Mouse (Mus musculus): ENCODE results near the gene Pou5f1. TPM values are rescaled to one million over a fixed set of nuclear protein-coding genes. Genes with fewer than 3 reads are reported as not detected.
A peak's percentile ranks its signal among the peaks of the same experiment; 100 is the strongest.

Gene Pou5f1
- polyA plus RNA-seq, 1 experiment = 0.50 TPM

- DNase-seq = peak; percentile 57
- TF ChIP-seq POLR2A (IDR thresholded peaks at IDR 0.05; ENCODE audit: control insufficient read depth, extremely low read depth, insufficient read depth, low read length, poor library complexity) = no peak
- peak; percentile 84; the same call in 1 of the 2 replicates for TF ChIP-seq CTCF (IDR thresholded peaks at IDR 0.05; ENCODE audit: borderline replicate concordance, control insufficient read depth, extremely low read depth, insufficient read depth, low read length, poor library complexity)
- WGBS = 1% methylated on average over 9 of the region's 9 CpGs
- H3K4me1 ChIP-seq (replicated peaks; ENCODE audit: control insufficient read depth, insufficient read depth, low read length) = no peaks in the 10 kb centered on the region
- no peak overlapping the region for H3K4me3 ChIP-seq (ENCODE audit: control insufficient read depth, insufficient read depth, low read length)
- H3K27ac ChIP-seq (ENCODE audit: control insufficient read depth, insufficient read depth, low read length) = no peak overlapping the region
- no peaks in the 10 kb centered on the region for H3K27me3 ChIP-seq (ENCODE audit: control insufficient read depth, insufficient read depth, low read length)
- no peaks in the 10 kb centered on the region for H3K36me3 ChIP-seq (ENCODE audit: control insufficient read depth, insufficient read depth, low read length)
These were observed 21.8 kb upstream of the Pou5f1 start for GRCm38 (mm10) chr17:35484066-35484465.

DNA sequence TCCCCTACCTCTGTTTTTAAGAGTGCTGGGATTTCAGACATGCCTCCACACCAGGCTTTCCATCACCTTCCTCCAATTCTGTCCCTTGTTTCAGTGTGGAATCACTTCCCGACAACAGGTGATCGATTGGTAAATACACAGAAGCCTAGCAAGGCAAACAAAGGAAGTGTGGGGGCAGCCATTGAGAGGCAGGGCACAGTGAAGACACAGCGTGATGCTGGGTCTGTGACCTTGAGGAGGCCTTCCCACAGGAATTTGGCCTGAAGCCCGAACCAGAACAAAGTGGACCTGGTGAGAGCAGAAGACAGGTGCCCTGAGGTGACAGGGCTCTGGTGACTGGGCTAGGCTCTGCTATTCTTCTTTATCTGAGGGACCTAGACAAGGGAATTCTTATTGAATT lies 20.1 kb upstream of the Pou5f1 start:
- Histone ChIP-seq H3K4me1 (replicated peaks; ENCODE audit: control insufficient read depth, insufficient read depth, low read length) (no peaks in the 10 kb centered on the region), H3K27me3 (ENCODE audit: control insufficient read depth, insufficient read depth, low read length) (no peaks in the 10 kb centered on the region; the same call in 1 of the 2 replicates), H3K27ac (ENCODE audit: control insufficient read depth, insufficient read depth, low read length) (no peak overlapping the region), H3K36me3 (ENCODE audit: control insufficient read depth, insufficient read depth, low read length) (no peaks in the 10 kb centered on the region), H3K4me3 (ENCODE audit: control insufficient read depth, insufficient read depth, low read length) (no peak overlapping the region)
- DNase-seq = no peak
- no peak for TF ChIP-seq CTCF (IDR thresholded peaks at IDR 0.05; ENCODE audit: borderline replicate concordance, control insufficient read depth, extremely low read depth, insufficient read depth, low read length, poor library complexity)
- TF ChIP-seq POLR2A (IDR thresholded peaks at IDR 0.05; ENCODE audit: control insufficient read depth, extremely low read depth, insufficient read depth, low read length, poor library complexity) = no peak
- 47% methylated on average over 4 of the region's 4 CpGs for whole genome bisulfite sequencing

DNA sequence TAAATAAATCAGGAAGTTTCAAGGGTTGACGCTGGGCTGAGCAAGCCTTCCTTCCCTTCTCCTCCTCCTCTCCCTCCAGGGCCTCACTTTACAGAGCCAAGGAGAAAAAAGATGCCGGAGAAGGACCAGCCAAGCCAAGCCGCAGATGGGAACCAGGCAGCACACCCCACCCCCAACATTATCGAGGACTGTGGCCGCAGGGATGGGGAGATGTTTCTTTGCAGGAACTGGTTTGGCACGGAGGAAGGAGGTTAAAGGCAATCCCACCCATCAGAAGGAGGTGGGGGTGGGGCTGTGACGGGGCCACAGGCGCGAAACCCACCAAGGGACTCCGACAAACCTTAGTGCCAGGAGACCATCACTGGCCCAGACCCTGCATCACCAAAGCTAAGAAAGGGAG lies 19.1 kb upstream of the Pou5f1 start:
- Histone ChIP-seq H3K4me3 (ENCODE audit: control insufficient read depth, insufficient read depth, low read length) (no peak overlapping the region), H3K4me1 (replicated peaks; ENCODE audit: control insufficient read depth, insufficient read depth, low read length) (no peaks in the 10 kb centered on the region), H3K27ac (ENCODE audit: control insufficient read depth, insufficient read depth, low read length) (no peak overlapping the region), H3K36me3 (ENCODE audit: control insufficient read depth, insufficient read depth, low read length) (no peaks in the 10 kb centered on the region), H3K27me3 (ENCODE audit: control insufficient read depth, insufficient read depth, low read length) (no peaks in the 10 kb centered on the region; the same call in 1 of the 2 replicates)
- WGBS = 51% methylated on average over 10 of the region's 10 CpGs
- TF ChIP-seq POLR2A (IDR thresholded peaks at IDR 0.05; ENCODE audit: control insufficient read depth, extremely low read depth, insufficient read depth, low read length, poor library complexity) = no peak
- TF ChIP-seq CTCF (IDR thresholded peaks at IDR 0.05; ENCODE audit: borderline replicate concordance, control insufficient read depth, extremely low read depth, insufficient read depth, low read length, poor library complexity) = no peak
- no peak for DNase-seq

DNA sequence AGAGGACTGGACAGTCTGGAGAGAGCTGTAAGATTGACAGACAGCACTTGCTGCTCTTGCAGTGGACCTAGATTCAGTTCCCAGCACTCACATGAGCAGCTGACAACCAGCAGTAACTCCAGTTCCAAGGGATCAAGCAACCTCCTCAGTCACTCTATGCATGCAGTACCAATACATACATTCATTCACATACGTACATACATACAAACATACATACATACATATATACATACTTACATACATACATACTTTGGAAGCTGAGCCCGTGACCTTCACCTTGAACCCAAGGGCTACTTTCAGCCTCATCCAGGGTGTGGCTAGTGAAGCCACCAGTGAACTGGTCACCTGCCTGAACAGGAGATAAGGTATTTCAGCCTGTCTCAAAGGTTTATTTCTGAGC lies 17.8 kb upstream of the Pou5f1 start:
- H3K27me3 ChIP-seq (ENCODE audit: control insufficient read depth, insufficient read depth, low read length) = no peaks in the 10 kb centered on the region; the same call in 1 of the 2 replicates

GRCm38 (mm10) chr17:35490320-35490719 lies 15.5 kb upstream of the Pou5f1 start:
- H3K27ac ChIP-seq (ENCODE audit: control insufficient read depth, insufficient read depth, low read length) = no peak overlapping the region
- no peak for TF ChIP-seq CTCF (IDR thresholded peaks at IDR 0.05; ENCODE audit: borderline replicate concordance, control insufficient read depth, extremely low read depth, insufficient read depth, low read length, poor library complexity)
- TF ChIP-seq POLR2A (IDR thresholded peaks at IDR 0.05; ENCODE audit: control insufficient read depth, extremely low read depth, insufficient read depth, low read length, poor library complexity) = no peak
- no peaks in the 10 kb centered on the region; the same call in 1 of the 2 replicates for H3K27me3 ChIP-seq (ENCODE audit: control insufficient read depth, insufficient read depth, low read length)
- H3K4me1 ChIP-seq (replicated peaks; ENCODE audit: control insufficient read depth, insufficient read depth, low read length) = no peaks in the 10 kb centered on the region
- no peaks in the 10 kb centered on the region for H3K36me3 ChIP-seq (ENCODE audit: control insufficient read depth, insufficient read depth, low read length)
- WGBS = 68% methylated on average over 5 of the region's 5 CpGs
- DNase-seq = no peak
- no peak overlapping the region for H3K4me3 ChIP-seq (ENCODE audit: control insufficient read depth, insufficient read depth, low read length)

More for the DNA sequence above, 17.8 kb upstream of the Pou5f1 start:
- Histone ChIP-seq H3K4me3 (ENCODE audit: control insufficient read depth, insufficient read depth, low read length) (no peak overlapping the region), H3K4me1 (replicated peaks; ENCODE audit: control insufficient read depth, insufficient read depth, low read length) (no peaks in the 10 kb centered on the region), H3K27ac (ENCODE audit: control insufficient read depth, insufficient read depth, low read length) (no peak overlapping the region), H3K36me3 (ENCODE audit: control insufficient read depth, insufficient read depth, low read length) (no peaks in the 10 kb centered on the region)
- WGBS = 95% methylated on average over 2 of the region's 2 CpGs
- no peak for DNase-seq
- TF ChIP-seq POLR2A (IDR thresholded peaks at IDR 0.05; ENCODE audit: control insufficient read depth, extremely low read depth, insufficient read depth, low read length, poor library complexity) (no peak), CTCF (IDR thresholded peaks at IDR 0.05; ENCODE audit: borderline replicate concordance, control insufficient read depth, extremely low read depth, insufficient read depth, low read length, poor library complexity) (no peak)

- H3K4me1 ChIP-seq (replicated peaks; ENCODE audit: control insufficient read depth, insufficient read depth, low read length) = no peaks in the 10 kb centered on the region
- H3K36me3 ChIP-seq (ENCODE audit: control insufficient read depth, insufficient read depth, low read length) = no peaks in the 10 kb centered on the region
- H3K27me3 ChIP-seq (ENCODE audit: control insufficient read depth, insufficient read depth, low read length) = no peaks in the 10 kb centered on the region; the same call in 1 of the 2 replicates
- WGBS = 94% methylated on average over 7 of the region's 7 CpGs
- TF ChIP-seq CTCF (IDR thresholded peaks at IDR 0.05; ENCODE audit: borderline replicate concordance, control insufficient read depth, extremely low read depth, insufficient read depth, low read length, poor library complexity) (no peak), POLR2A (IDR thresholded peaks at IDR 0.05; ENCODE audit: control insufficient read depth, extremely low read depth, insufficient read depth, low read length, poor library complexity) (no peak)
- H3K27ac ChIP-seq (ENCODE audit: control insufficient read depth, insufficient read depth, low read length) = no peak overlapping the region
- DNase-seq = no peak
- H3K4me3 ChIP-seq (ENCODE audit: control insufficient read depth, insufficient read depth, low read length) = no peak overlapping the region
These were observed 8.7 kb upstream of the Pou5f1 start for GRCm38 (mm10) chr17:35497124-35497523.

DNA sequence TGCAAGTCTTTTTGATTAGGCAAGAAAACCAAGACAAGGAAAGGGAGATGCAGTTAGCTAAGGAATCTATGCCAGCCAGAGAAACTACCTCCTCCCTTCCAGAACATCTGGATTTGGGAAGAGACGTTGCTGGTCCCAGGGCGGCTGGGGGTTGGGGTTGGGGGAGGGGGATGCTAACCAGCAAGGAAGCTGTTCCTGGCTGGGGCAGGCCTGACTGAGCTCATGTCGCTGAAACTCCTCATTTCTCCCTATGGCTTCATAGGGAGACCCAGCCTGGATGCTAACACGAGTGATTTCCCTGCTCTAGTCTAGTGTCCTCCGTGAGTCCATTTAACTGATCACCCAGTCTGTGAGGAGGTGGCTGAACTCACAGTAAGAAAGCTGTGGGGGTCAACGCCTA lies 3.6 kb upstream of the Pou5f1 start:
- no peak for TF ChIP-seq POLR2A (IDR thresholded peaks at IDR 0.05; ENCODE audit: control insufficient read depth, extremely low read depth, insufficient read depth, low read length, poor library complexity)
- H3K4me3 ChIP-seq (ENCODE audit: control insufficient read depth, insufficient read depth, low read length) = no peak overlapping the region
- 24% methylated on average over 6 of the region's 6 CpGs for WGBS

More for the DNA sequence above, 3.6 kb upstream of the Pou5f1 start:
- H3K36me3 ChIP-seq (ENCODE audit: control insufficient read depth, insufficient read depth, low read length) = no peaks in the 10 kb centered on the region
- DNase-seq = no peak
- peaks cover 4% of the 10 kb centered on the region for H3K27me3 ChIP-seq (ENCODE audit: control insufficient read depth, insufficient read depth, low read length)
- H3K27ac ChIP-seq (ENCODE audit: control insufficient read depth, insufficient read depth, low read length) = no peak overlapping the region
- H3K4me1 ChIP-seq (replicated peaks; ENCODE audit: control insufficient read depth, insufficient read depth, low read length) = no peaks in the 10 kb centered on the region
